Mouse (Mus musculus): Measurements from ENCODE around the gene Tomm40l. TPM values are rescaled to one million over a fixed set of nuclear protein-coding genes. Genes with fewer than 3 reads are reported as not detected.

Gene Tomm40l
- 10 to 100 TPM; 47.7 to 67.0 TPM for total RNA-seq (2021)
- long read RNA-seq, experiment 1, full-length matches to known transcripts: 32 of 41 reads
- long read RNA-seq, experiment 1, partial matches to known transcripts: 1 of 41 reads
- long read RNA-seq, experiment 1, other reads (novel, unspliced or antisense): 8 of 41 reads
- long read RNA-seq, experiment 2, full-length matches to known transcripts: 51 of 60 reads
- long read RNA-seq, experiment 2, partial matches to known transcripts: 2 of 60 reads
- long read RNA-seq, experiment 2, other reads (novel, unspliced or antisense): 7 of 60 reads

GRCm38 (mm10) chr1:171222238-171223155, at the start of gene Tomm40l:
Gene Tomm40l (minus strand): TSS chr1:171222514.
- DNase-seq (ENCODE audit: low spot score in 2 of 2): peak; percentile 68 to 78

GRCm38 (mm10) chr1:171272086-171272485, 49.8 kb upstream of the Tomm40l start:
- DNase-seq (ENCODE audit: low spot score in 2 of 2): no peak

- DNase-seq (ENCODE audit: low spot score in 2 of 2): no peak
Observed at GRCm38 (mm10) chr1:171271622-171272021, 49.3 kb upstream of the Tomm40l start.

- DNase-seq (ENCODE audit: low spot score in 2 of 2): no peak
Observed at GRCm38 (mm10) chr1:171271196-171271595, 48.9 kb upstream of the Tomm40l start.

GRCm38 (mm10) chr1:171270573-171270900, 48.2 kb upstream of the Tomm40l start:
- DNase-seq (ENCODE audit: low spot score in 2 of 2): no peak

GRCm38 (mm10) chr1:171269848-171270572, 47.7 kb upstream of the Tomm40l start, which contains the start of gene B4galt3:
Gene B4galt3 (plus strand): TSS chr1:171270328.
- peak; percentile 99 for DNase-seq (ENCODE audit: low spot score in 2 of 2)

GRCm38 (mm10) chr1:171268341-171268740, 46.0 kb upstream of the Tomm40l start:
- DNase-seq (ENCODE audit: low spot score in 2 of 2): no peak

- no peak for DNase-seq (ENCODE audit: low spot score in 2 of 2)
Observed at GRCm38 (mm10) chr1:171265971-171266744, 43.8 kb upstream of the Tomm40l start.

- no peak for DNase-seq (ENCODE audit: low spot score in 2 of 2)
Observed at GRCm38 (mm10) chr1:171263666-171264461, 41.5 kb upstream of the Tomm40l start.

GRCm38 (mm10) chr1:171263185-171263611, 40.9 kb upstream of the Tomm40l start:
- DNase-seq (ENCODE audit: low spot score in 2 of 2): no peak

- DNase-seq (ENCODE audit: low spot score in 2 of 2): no peak
Observed at GRCm38 (mm10) chr1:171262594-171263130, 40.3 kb upstream of the Tomm40l start.

- DNase-seq (ENCODE audit: low spot score in 2 of 2): no peak
Observed at GRCm38 (mm10) chr1:171260316-171260715, 38.0 kb upstream of the Tomm40l start.

- no peak for DNase-seq (ENCODE audit: low spot score in 2 of 2)
Observed at GRCm38 (mm10) chr1:171258921-171259320, 36.6 kb upstream of the Tomm40l start.

- no peak for DNase-seq (ENCODE audit: low spot score in 2 of 2)
Observed at GRCm38 (mm10) chr1:171257781-171258180, 35.5 kb upstream of the Tomm40l start.

GRCm38 (mm10) chr1:171256937-171257548, 34.7 kb upstream of the Tomm40l start:
- DNase-seq (ENCODE audit: low spot score in 2 of 2): peak in 1 of 2 experiments; percentile 63

GRCm38 (mm10) chr1:171256095-171256818, 33.9 kb upstream of the Tomm40l start:
- DNase-seq (ENCODE audit: low spot score in 2 of 2): no peak

GRCm38 (mm10) chr1:171252415-171252814, 30.1 kb upstream of the Tomm40l start:
- DNase-seq (ENCODE audit: low spot score in 2 of 2): no peak

GRCm38 (mm10) chr1:171251594-171252324, 29.4 kb upstream of the Tomm40l start:
- no peak for DNase-seq (ENCODE audit: low spot score in 2 of 2)

Measured in adrenal gland, adult 18-20 months (tissue).